Mouse (Mus musculus) kidney, postnatal 4 days (tissue): ENCODE data around the gene C1qtnf2.

ENCODE experiments used
- DNase-seq, 2 experiments: peaks; one replicate each; pipeline ENCODE4 v3.0.0; 2021; ENCODE audit warnings: mixed read lengths in 2 of 2

The C1qtnf2 gene

GRCm38 (mm10) chr11:43537074-43537473 lies 63.0 kb downstream of the C1qtnf2 start:
- peak; percentile 52 to 66 for DNase-seq

GRCm38 (mm10) chr11:43539863-43540262 lies 65.8 kb downstream of the C1qtnf2 start:
- DNase-seq: no peak
